Mouse (Mus musculus) bone marrow, adult 2 months (tissue): Measurements from ENCODE around the gene Madcam1.

Experiments used
- CTCF ChIP-seq: fragments of 200-500 bp; IDR thresholded peaks from 2 replicates; pipeline ENCODE4 v1.5.1; 2011; ENCODE audit warnings: low read length, control low read depth; ENCODE audit not compliant: control insufficient read depth, insufficient read depth
- POLR2A ChIP-seq: fragments of 200-500 bp; IDR thresholded peaks from 2 replicates; pipeline ENCODE4 v1.6.1; 2011; ENCODE audit warnings: low read depth, mild to moderate bottlenecking, control low read depth, low read length, borderline replicate concordance; ENCODE audit not compliant: control insufficient read depth

DNA sequence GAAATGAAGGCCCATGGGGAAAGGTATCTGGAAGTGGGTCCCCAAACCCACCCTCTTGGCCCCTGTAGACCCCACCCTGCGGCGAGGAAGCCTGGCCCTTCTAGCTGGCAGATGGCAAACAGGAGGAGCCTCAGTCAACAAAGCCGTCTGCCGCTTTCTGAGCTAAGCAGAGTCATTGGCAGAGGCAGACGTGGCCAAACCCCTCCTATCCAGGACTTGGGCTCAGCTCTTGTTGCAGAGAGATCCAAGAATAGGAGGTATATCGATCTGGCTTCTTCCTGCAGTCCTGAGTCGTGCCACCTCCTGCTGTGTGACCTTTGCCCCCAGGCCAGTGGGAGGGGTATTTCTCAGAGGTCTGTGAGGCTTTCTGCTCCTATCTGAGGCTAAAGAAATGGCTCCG is 48.5 kb upstream of the Madcam1 start:
- TF ChIP-seq CTCF (no peak), POLR2A (no peak)
